Mouse (Mus musculus) spleen, adult 2 months (tissue): ENCODE measurements at regions not wholly inside any gene's neighbourhood (a gene's known extent, or its start where the extent isn't known, plus 50 kb on each side); places are given as distances from the start of the nearest gene placed in this dataset.

Source experiments
- CTCF ChIP-seq: fragments of 200-500 bp; IDR thresholded peaks from 2 replicates; pipeline ENCODE4 v1.5.1; 2011; ENCODE audit warnings: mild to moderate bottlenecking, inconsistent platforms; ENCODE audit not compliant: insufficient read depth, insufficient read length, insufficient replicate concordance; ENCODE audit errors: extremely low read depth
- POLR2A ChIP-seq: fragments of 200-500 bp; IDR thresholded peaks from 2 replicates; pipeline ENCODE4 v1.6.1; 2011; ENCODE audit warnings: low read depth, low read length, inconsistent platforms

GRCm38 (mm10) chr11:32136066-32136465 lies 64.0 kb downstream of the Il9r start:
- TF ChIP-seq POLR2A (no peak), CTCF (no peak)
